Mouse (Mus musculus) kidney, postnatal 14 days (tissue): ENCODE results near the gene Fndc11.
"Not testable (repeated sequence)": the region's sequence is repeated elsewhere in the genome, so short reads cannot be mapped to it uniquely, and the experiment has no call there.

Experiments used
- DNase-seq: peaks from one replicate; pipeline ENCODE4 v3.0.0; 2022; ENCODE audit warnings: mixed read lengths

The Fndc11 gene

GRCm38 (mm10) chr2:181219538-181220216, at the start of gene Fndc11:
Fndc11 (plus strand) TSS chr2:181220013.
- peak; percentile 89 for DNase-seq

- no peak for DNase-seq
Observed at GRCm38 (mm10) chr2:181174646-181175045, 45.2 kb upstream of the Fndc11 start.

- no peak for DNase-seq
Observed at GRCm38 (mm10) chr2:181178015-181178414, 41.8 kb upstream of the Fndc11 start.

GRCm38 (mm10) chr2:181178471-181178870, 41.3 kb upstream of the Fndc11 start:
- no peak for DNase-seq

- DNase-seq = no peak
Observed at GRCm38 (mm10) chr2:181180898-181181297, 38.9 kb upstream of the Fndc11 start.

- DNase-seq = peak; percentile 91
Observed at GRCm38 (mm10) chr2:181186635-181187034, 33.2 kb upstream of the Fndc11 start.

- DNase-seq = peak; percentile 96
Observed at GRCm38 (mm10) chr2:181187121-181188000, 32.5 kb upstream of the Fndc11 start, which contains the start of gene Ppdpf. Ppdpf (plus strand) TSS chr2:181187247.

- peak; percentile 6 for DNase-seq
Observed at GRCm38 (mm10) chr2:181188681-181189080, 31.1 kb upstream of the Fndc11 start.

GRCm38 (mm10) chr2:181189321-181189720, 30.5 kb upstream of the Fndc11 start:
- DNase-seq = no peak

- DNase-seq = not testable (repeated sequence)
Observed at GRCm38 (mm10) chr2:181191385-181191784, 28.4 kb upstream of the Fndc11 start.

GRCm38 (mm10) chr2:181191936-181192335, 27.9 kb upstream of the Fndc11 start:
- DNase-seq = no peak

- no peak for DNase-seq
Observed at GRCm38 (mm10) chr2:181193044-181193443, 26.8 kb upstream of the Fndc11 start.

GRCm38 (mm10) chr2:181196628-181197300, 23.0 kb upstream of the Fndc11 start:
- DNase-seq = peak; percentile 42

GRCm38 (mm10) chr2:181201606-181202005, 18.2 kb upstream of the Fndc11 start:
- no peak for DNase-seq

GRCm38 (mm10) chr2:181202422-181202821, 17.4 kb upstream of the Fndc11 start, which contains the start of gene Ptk6:
Ptk6 (minus strand) TSS chr2:181202789.
- no peak for DNase-seq

GRCm38 (mm10) chr2:181202886-181203285, 16.9 kb upstream of the Fndc11 start:
- DNase-seq = no peak

GRCm38 (mm10) chr2:181205678-181206077, 14.1 kb upstream of the Fndc11 start:
- no peak for DNase-seq

GRCm38 (mm10) chr2:181206118-181206517, 13.7 kb upstream of the Fndc11 start:
- no peak for DNase-seq

GRCm38 (mm10) chr2:181212389-181213020, 7.3 kb upstream of the Fndc11 start:
- DNase-seq = no peak

- peak; percentile 47 for DNase-seq
Observed at GRCm38 (mm10) chr2:181213021-181213445, 6.8 kb upstream of the Fndc11 start, which contains the start of gene Srms. Srms (minus strand) TSS chr2:181213185.

GRCm38 (mm10) chr2:181216037-181216436, 3.8 kb upstream of the Fndc11 start:
- no peak for DNase-seq

- peak; percentile 23 for DNase-seq
Observed at GRCm38 (mm10) chr2:181218881-181219485, 830 bp upstream of the Fndc11 start.
